Mouse (Mus musculus) megakaryocyte, embryonic 14.5 days (primary cell): ENCODE data around the gene Scml4.

ENCODE experiments used
- FLI1 ChIP-seq: IDR thresholded peaks from 2 replicates; pipeline ENCODE4 v1.6.1; 2012; ENCODE audit warnings: low read length, inconsistent platforms, mixed read lengths
- GATA1 ChIP-seq: IDR thresholded peaks from 3 replicates; pipeline ENCODE4 v1.6.1; 2012; ENCODE audit warnings: mixed read lengths, low read length, inconsistent platforms, borderline replicate concordance

DNA sequence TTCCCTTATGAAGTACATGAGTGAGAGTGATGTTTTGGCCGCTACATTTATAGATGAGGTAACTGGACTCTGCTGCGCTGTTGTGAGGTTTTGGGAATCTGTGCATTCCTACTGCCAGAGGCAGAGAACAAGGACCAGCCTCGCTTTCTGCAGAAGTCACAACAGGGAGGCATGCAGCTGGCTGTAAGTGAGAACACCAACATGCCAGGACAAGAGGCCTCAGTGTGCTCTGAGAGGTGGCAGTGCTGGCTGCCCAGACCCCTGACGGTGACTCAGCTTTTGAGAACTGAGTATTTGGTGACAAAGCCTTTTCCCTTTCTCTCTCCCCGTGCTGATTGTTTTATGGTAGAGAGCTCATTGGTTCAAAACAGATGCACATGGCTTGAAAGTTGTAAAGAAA lies 4.5 kb downstream of the Scml4 start:
- TF ChIP-seq GATA1 = no peak
- no peak for TF ChIP-seq FLI1
